Mouse (Mus musculus): Measurements from ENCODE around the gene Tpm4. TPM values are rescaled to one million over a fixed set of nuclear protein-coding genes. Genes with fewer than 3 reads are reported as not detected.
A peak's percentile ranks its signal among the peaks of the same experiment; 100 is the strongest.

Tpm4 gene
- polyA plus RNA-seq, 1 experiment from 2014 or later = 424 TPM

DNA sequence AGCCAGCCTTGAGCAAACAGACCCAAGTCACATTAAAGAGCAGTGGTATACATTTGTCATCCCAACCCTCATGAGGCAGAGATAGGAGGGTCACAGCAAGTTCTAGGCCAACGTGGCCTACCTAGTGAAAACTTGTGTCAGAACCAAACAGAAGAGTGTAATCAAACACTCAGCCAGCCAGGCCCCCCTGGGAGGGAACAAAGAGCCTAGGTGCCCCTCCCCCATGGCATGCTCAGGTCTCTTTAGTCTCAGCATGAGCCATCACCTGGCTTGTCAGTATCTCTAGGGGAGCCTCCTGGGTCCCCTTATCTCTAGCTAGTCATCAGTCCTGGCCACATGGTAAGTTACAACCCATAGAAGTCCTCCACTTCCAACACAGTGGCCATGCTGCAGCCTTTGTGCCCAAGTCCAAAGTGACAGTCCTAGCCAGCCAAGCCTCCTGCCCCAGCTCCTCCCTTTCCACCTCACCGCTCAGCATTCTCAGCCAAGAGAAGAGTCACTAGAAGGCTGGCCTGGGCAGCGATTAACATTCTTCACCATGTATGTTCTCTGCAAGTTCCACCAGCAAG lies 35.0 kb downstream of the Tpm4 start:
- H3K4me3 ChIP-seq (replicated peaks) = no peak overlapping the region
- no peak overlapping the region for H3K9ac ChIP-seq
- H3K9me3 ChIP-seq = no peaks in the 10 kb centered on the region
- peaks cover 79% of the 10 kb centered on the region for H3K36me3 ChIP-seq (replicated peaks)
- no peak overlapping the region for H3K27ac ChIP-seq
- no peak overlapping the region for H3K4me2 ChIP-seq
- no peak for ATAC-seq (ENCODE audit: low FRiP score)
- 85% methylated on average over 3 of the region's 3 CpGs for WGBS
- H3K27me3 ChIP-seq = no peaks in the 10 kb centered on the region
- H3K4me1 ChIP-seq = no peaks in the 10 kb centered on the region

DNA sequence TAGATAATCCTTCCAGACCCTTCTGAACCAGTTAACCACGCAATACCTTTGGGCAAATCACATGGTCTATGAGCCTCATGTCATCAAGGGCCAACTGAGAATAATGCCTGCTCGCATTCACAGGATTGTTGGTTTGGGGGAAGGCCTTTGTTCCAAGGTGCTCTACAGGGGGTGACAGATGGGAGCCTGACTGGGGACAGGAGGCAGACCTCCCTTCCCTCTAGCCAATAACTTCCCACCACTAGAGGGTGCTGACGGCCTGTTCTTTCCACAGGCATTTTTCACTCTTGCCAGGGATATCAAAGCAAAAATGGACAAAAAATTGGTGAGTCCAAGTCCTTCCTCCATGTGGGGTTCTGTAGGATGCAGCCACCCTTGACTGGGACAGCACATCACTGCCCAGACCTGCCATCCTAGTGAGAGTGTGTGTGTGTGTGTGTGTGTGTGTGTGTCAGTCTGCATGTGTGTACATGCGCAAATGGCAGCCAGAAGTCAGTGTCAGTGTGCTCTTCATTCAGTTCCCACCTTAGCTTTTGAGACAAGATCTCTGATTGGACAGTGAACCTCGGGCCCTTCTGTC lies 42.7 kb downstream of the Tpm4 start:
- ATAC-seq (ENCODE audit: low FRiP score) = peak; percentile 70
- Histone ChIP-seq H3K4me1 (no peaks in the 10 kb centered on the region), H3K27me3 (no peaks in the 10 kb centered on the region), H3K27ac (0 out of 2 replicates have a peak overlapping the region, but pooled peaks have one; percentile 11), H3K36me3 (replicated peaks) (peaks cover 96% of the 10 kb centered on the region), H3K9ac (no peak overlapping the region), H3K9me3 (no peaks in the 10 kb centered on the region), H3K4me2 (no peak overlapping the region), H3K4me3 (replicated peaks) (no peak overlapping the region)
- WGBS = 60% methylated on average over 5 of the region's 5 CpGs

DNA sequence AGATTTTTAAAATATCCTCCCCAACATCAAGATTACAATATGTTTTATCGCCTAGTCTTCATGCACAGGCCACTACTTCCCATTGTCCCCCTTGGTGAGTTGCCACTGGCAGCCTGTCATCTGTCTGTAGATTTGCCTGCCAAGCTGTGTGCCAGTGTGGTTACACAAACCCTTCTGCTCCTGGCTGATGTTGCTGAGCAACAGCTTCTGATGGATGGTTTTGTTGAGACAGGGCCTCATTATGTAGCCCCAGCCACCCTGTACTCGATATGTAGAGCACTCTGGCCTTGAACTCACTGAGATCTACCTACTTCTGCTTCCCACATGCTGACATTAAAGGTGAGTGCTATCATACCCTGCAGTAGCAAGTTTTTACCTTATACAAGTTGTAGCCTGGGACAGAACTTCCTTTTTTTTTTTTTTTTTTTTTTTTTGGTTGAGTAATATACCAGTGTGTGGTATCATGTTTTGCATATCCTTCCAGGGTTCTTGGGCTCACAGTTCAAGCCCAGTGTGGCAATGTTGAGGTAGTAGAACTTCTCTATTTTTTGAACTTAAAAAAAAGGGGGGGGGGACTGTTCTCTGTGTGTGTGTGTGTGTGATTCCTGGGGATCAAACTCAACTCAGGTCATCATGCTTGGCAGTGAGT lies 48.9 kb downstream of the Tpm4 start:
- no peaks in the 10 kb centered on the region for H3K4me1 ChIP-seq
- no peak overlapping the region for H3K27ac ChIP-seq
- H3K4me3 ChIP-seq (replicated peaks) = no peak overlapping the region
- H3K9me3 ChIP-seq = no peaks in the 10 kb centered on the region
- H3K27me3 ChIP-seq = no peaks in the 10 kb centered on the region
- no peak overlapping the region for H3K9ac ChIP-seq
- ATAC-seq (ENCODE audit: low FRiP score) = no peak
- 88% methylated on average over 2 of the region's 2 CpGs for WGBS
- H3K4me2 ChIP-seq = no peak overlapping the region
- peaks cover 35% of the 10 kb centered on the region for H3K36me3 ChIP-seq (replicated peaks)

DNA sequence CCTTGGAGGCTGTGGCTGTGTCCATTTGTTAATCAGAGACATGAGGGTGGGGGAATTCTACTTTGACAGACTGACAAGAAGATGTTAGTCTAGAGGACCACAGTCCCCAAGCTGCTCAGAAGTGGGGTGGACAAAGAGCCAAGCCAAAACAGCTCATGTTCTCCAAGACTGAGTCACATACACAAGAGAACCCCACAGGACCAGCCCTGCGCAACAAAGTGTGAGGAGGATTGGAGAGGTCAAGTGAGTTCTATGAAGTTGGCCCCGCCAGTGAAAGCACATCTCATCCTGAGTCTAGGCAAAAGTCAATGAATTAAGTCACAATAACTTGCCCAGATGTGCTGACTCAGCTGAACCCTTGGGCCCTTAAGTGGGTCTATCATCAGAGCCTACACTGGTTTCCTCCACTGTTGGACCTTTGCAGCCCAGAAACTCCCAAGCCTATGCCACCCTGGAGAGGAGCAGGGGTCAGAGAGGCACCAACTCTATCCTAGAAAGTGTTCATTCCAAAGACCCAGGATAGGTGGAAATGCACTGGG lies 53.1 kb downstream of the Tpm4 start:
- H3K9me3 ChIP-seq = no peaks in the 10 kb centered on the region
- no peaks in the 10 kb centered on the region for H3K36me3 ChIP-seq (replicated peaks)
- no peaks in the 10 kb centered on the region for H3K27me3 ChIP-seq
- WGBS = 81% methylated on average over 2 of the region's 2 CpGs
- no peak overlapping the region for H3K27ac ChIP-seq
- no peaks in the 10 kb centered on the region for H3K4me1 ChIP-seq
- no peak for ATAC-seq (ENCODE audit: low FRiP score)
- no peak overlapping the region for H3K4me3 ChIP-seq (replicated peaks)
- no peak overlapping the region for H3K9ac ChIP-seq
- H3K4me2 ChIP-seq = no peak overlapping the region

DNA sequence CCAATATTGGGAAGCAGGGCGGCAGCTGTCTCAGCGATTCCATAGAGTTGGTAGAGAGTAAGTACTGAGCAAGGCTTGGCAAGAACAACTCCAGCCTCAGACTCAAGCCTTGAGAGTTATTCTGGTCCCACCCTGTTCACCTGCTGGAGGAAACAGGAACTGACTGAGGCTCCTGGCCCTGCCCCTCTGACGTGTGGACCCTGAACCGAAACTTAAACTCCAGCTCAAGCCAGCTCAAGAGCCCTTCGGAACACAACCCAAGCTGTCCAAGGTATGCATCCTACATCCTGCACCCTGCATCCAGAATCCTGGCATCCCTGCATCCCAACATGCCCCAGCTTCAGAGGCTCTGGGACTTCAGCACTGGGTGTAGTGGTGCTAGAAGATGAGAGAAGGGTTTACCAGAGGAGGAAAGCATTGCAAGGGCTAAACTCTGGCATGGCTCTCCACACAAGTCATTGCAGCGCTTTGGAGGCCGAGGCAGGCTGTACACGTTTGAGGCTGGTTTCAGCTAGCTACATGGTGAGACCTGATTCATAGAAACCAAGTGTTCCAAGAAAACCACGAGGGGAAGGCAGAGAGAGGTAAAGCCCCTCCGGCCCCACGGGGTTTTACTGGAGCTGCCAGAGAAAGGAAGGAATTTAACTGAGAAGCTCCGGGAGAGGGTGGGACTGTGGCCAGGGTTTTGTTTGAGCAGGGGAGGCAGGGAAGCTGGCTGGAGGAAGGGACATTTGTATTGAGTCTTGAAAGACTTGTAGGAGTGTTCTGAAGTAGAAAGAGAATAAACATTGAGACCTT lies 54.8 kb downstream of the Tpm4 start, which contains the start of gene Hsh2d:
Gene Hsh2d, plus strand, starts transcription at position 222 of the 798 bp plus-strand sequence.
- WGBS = 72% methylated on average over 12 of the region's 12 CpGs
- no peaks in the 10 kb centered on the region for H3K9me3 ChIP-seq
- H3K27me3 ChIP-seq = no peaks in the 10 kb centered on the region
- H3K9ac ChIP-seq = no peak within 1 kb of the TSS
- ATAC-seq (ENCODE audit: low FRiP score) = no peak
- H3K4me2 ChIP-seq = no peak within 1 kb of the TSS
- H3K4me3 ChIP-seq (replicated peaks) = no peak within 1 kb of the TSS
- no peaks in the 10 kb centered on the region for H3K4me1 ChIP-seq
- H3K27ac ChIP-seq = no peak within 1 kb of the TSS
- H3K36me3 ChIP-seq (replicated peaks) = no peaks in the 10 kb centered on the region

DNA sequence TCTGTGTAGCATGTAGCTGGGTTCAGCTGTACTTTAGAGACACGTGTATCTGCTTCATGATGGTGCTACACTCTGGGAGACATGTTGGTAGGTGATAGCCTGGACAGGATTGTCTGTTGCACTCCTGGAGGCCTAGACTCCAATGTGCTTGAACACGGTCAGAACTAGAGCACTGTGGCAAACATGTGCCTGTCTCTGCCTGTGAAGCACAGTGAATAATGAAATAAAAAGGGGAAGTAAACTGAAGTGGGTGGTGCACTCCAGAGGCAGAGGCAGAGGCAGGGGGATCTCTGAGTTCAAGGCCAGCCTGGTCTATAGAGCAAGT lies 55.4 kb downstream of the Tpm4 start:
- Histone ChIP-seq H3K9me3 (no peaks in the 10 kb centered on the region), H3K27ac (no peak overlapping the region), H3K4me3 (replicated peaks) (no peak overlapping the region), H3K27me3 (no peaks in the 10 kb centered on the region), H3K4me2 (no peak overlapping the region), H3K36me3 (replicated peaks) (no peaks in the 10 kb centered on the region), H3K4me1 (no peaks in the 10 kb centered on the region), H3K9ac (no peak overlapping the region)
- WGBS = 82% methylated on average over 2 of the region's 2 CpGs
- no peak for ATAC-seq (ENCODE audit: low FRiP score)

DNA sequence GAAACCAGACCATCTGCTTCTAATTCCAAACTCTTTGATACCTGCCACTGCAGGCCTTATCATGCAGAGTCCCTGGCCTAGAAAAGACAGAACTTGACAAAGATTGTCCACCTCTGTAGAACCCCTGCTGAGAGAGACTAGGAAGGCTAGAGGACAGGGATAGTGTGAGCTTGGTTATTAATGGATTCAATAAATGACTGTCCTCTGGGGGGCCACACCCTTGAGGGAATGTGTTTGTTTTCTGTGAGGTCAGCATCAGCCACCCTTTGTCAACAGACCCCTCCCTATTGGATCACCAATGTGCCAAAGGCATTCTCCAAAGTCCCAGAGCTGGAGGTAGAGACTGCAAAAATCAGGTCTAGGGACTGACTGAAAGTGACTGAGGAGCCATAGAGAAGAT lies 57.3 kb downstream of the Tpm4 start:
- Histone ChIP-seq H3K4me3 (replicated peaks) (no peak overlapping the region), H3K27ac (no peak overlapping the region), H3K27me3 (no peaks in the 10 kb centered on the region), H3K4me2 (no peak overlapping the region), H3K4me1 (no peaks in the 10 kb centered on the region), H3K9me3 (no peaks in the 10 kb centered on the region), H3K36me3 (replicated peaks) (no peaks in the 10 kb centered on the region), H3K9ac (no peak overlapping the region)
- no peak for ATAC-seq (ENCODE audit: low FRiP score)

DNA sequence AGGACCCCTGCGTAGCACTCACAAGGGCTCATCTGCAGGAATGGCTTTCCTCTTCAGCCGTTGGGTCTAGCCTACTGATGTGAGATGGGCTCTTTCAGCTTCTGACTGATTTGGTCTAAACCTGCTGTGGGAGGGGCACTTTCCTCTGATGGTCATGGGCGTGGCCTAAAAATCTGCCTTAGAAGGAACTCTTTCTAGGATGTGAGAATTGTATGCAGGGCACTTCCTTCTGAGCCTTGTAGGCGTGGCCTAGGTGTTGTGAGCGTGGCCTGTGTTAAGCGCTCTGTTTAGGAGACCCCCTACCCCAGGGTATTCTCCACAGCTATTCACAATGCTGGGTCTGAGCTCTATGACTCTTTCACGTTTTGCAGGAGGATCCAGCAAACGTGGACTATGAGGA lies 63.2 kb downstream of the Tpm4 start:
- H3K36me3 ChIP-seq (replicated peaks) = no peaks in the 10 kb centered on the region
- no peaks in the 10 kb centered on the region for H3K4me1 ChIP-seq
- peaks cover 12% of the 10 kb centered on the region for H3K9me3 ChIP-seq
- H3K27me3 ChIP-seq = no peaks in the 10 kb centered on the region
- no peak overlapping the region for H3K27ac ChIP-seq
- H3K4me3 ChIP-seq (replicated peaks) = no peak overlapping the region
- no peak overlapping the region for H3K9ac ChIP-seq
- WGBS = 63% methylated on average over 8 of the region's 8 CpGs
- no peak overlapping the region for H3K4me2 ChIP-seq
- no peak for ATAC-seq (ENCODE audit: low FRiP score)

Other genes with a start within 250 kb of the Tpm4 start
- 13.0 and 15.0 TPM in 2 replicates for gene Zfp882, start 226.4 kb upstream of the Tpm4 start, polyA plus RNA-seq (2016; fragmentation: Nextera tagmentation; extraction: Ambion mirVana)
- gene Zfp617, start 226.3 kb upstream of the Tpm4 start, polyA plus RNA-seq (2016; fragmentation: Nextera tagmentation; extraction: Ambion mirVana) = 35.8 and 37.8 TPM in 2 replicates
- 23.3 and 29.7 TPM in 2 replicates for gene Zfp961, start 183.9 kb upstream of the Tpm4 start, polyA plus RNA-seq (2016; fragmentation: Nextera tagmentation; extraction: Ambion mirVana)
- gene Cyp4f18, start 125.3 kb upstream of the Tpm4 start, polyA plus RNA-seq (2016; fragmentation: Nextera tagmentation; extraction: Ambion mirVana) = 0.35 and 1.6 TPM in 2 replicates
- gene Olfr372, start 93.8 kb upstream of the Tpm4 start, polyA plus RNA-seq (2016; fragmentation: Nextera tagmentation; extraction: Ambion mirVana) = not detected in 2 replicates
- not detected in 2 replicates for gene Olfr373, start 51.8 kb upstream of the Tpm4 start, polyA plus RNA-seq (2016; fragmentation: Nextera tagmentation; extraction: Ambion mirVana)
- gene Olfr374, start 27.9 kb upstream of the Tpm4 start, polyA plus RNA-seq (2016; fragmentation: Nextera tagmentation; extraction: Ambion mirVana) = 0.04 TPM in 1 of 2 replicates, not detected in the other
- 121 and 127 TPM in 2 replicates for gene Rab8a, start 26.2 kb downstream of the Tpm4 start, polyA plus RNA-seq (2016; fragmentation: Nextera tagmentation; extraction: Ambion mirVana)
- not detected in 2 replicates for gene Hsh2d, start 54.7 kb downstream of the Tpm4 start, polyA plus RNA-seq (2016; fragmentation: Nextera tagmentation; extraction: Ambion mirVana)
- gene Cib3, start 77.9 kb downstream of the Tpm4 start, polyA plus RNA-seq (2016; fragmentation: Nextera tagmentation; extraction: Ambion mirVana) = not detected in 2 replicates
- gene Gm11034, start 78.7 kb downstream of the Tpm4 start, polyA plus RNA-seq (2016; fragmentation: Nextera tagmentation; extraction: Ambion mirVana) = not detected in 2 replicates
- gene Fam32a, start 84.8 kb downstream of the Tpm4 start, polyA plus RNA-seq (2016; fragmentation: Nextera tagmentation; extraction: Ambion mirVana) = 78.2 and 87.0 TPM in 2 replicates
- 193 and 196 TPM in 2 replicates for gene Ap1m1, start 105.0 kb downstream of the Tpm4 start, polyA plus RNA-seq (2016; fragmentation: Nextera tagmentation; extraction: Ambion mirVana)
- gene Gm10282, start 170.3 kb downstream of the Tpm4 start, polyA plus RNA-seq (2016; fragmentation: Nextera tagmentation; extraction: Ambion mirVana) = 34.4 and 36.6 TPM in 2 replicates
- gene Klf2, start 184.1 kb downstream of the Tpm4 start, polyA plus RNA-seq (2016; fragmentation: Nextera tagmentation; extraction: Ambion mirVana) = 4.6 and 5.0 TPM in 2 replicates